Mouse (Mus musculus) naive thymus-derived CD4-positive, alpha-beta T cell, adult 5 months (primary cell): ENCODE results near the gene Gm8246. TPM values are rescaled to one million over a fixed set of nuclear protein-coding genes. Genes with fewer than 3 reads are reported as not detected.

Experiments
- polyA plus RNA-seq: library from polyadenylated mRNA; unstranded; fragments of 100-300 nt; shearing (Covaris generic); gene quantifications from one replicate; pipeline ENCODE4 v1.2.1, GENCODE M21; 2017

Gm8246 gene
- not detected for polyA plus RNA-seq

GRCm38 (mm10) chr14:5477730-5478129 lies at the start of gene Gm8246:
Gm8246 (minus strand) TSS chr14:5477830.

GRCm38 (mm10) chr14:5501374-5501773 lies 23.7 kb upstream of the Gm8246 start, which contains the start of gene Gm3488:
Gm3488 (plus strand) TSS chr14:5501674.

DNA sequence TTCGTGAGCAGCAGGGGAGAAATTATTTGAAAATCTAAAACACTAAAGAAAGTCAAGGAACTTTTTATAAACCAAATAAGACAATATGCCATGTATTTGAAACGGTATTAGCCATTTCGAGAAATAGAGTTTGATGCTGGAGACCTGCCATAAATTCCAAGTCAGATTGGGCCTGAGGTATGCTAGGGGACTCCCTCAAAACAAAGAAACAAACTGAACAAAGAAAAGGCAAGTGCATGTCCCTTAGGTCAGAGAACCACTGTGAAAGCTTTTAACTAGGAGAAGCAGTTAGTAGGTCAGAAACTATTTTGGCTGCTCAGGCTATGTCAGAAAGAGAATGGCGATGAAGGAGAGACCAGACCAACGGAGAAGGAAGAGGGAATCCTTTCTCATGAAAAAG lies 6.3 kb upstream of the Gm8246 start, which contains the start of gene Gm3187:
TSS of gene Gm3187 (plus strand) at position 301 of the 400 bp plus-strand sequence.

DNA sequence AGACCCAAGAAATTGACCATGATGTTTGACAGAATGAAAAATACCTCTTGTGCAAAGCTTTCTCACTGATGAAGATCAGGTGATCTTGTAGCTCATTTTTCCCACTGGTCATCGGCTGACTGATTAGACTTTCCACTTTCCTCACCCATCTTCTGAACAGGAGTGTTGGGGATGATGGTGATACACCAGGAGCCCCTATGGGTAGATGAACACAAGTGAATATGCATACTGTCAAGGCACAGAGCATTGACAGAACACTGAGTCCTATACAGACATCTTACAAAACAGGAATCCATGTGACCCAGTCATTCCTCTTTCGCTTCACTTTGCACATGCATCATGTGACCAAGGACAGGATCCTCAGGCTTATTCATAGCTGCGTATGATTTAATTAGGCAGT lies 22.3 kb downstream of the Gm8246 start, which contains the start of gene Gm3194:
TSS of gene Gm3194 (minus strand) at position 101 of the 400 bp plus-strand sequence.

Other genes starting within 250 kb of the Gm8246 start
- not detected for gene Gm3526, start 217.2 kb downstream of the Gm8246 start, polyA plus RNA-seq
- not detected for gene Gm3542, start 142.9 kb downstream of the Gm8246 start, polyA plus RNA-seq
- not detected for gene Gm3500, start 88.8 kb downstream of the Gm8246 start, polyA plus RNA-seq
- gene Gm3194, start 22.4 kb downstream of the Gm8246 start, polyA plus RNA-seq: not detected
- not detected for gene Gm3187, start 6.4 kb upstream of the Gm8246 start, polyA plus RNA-seq
- gene Gm3488, start 23.8 kb upstream of the Gm8246 start, polyA plus RNA-seq: not detected
- 0.25 TPM for gene Gm3532, start 60.7 kb upstream of the Gm8246 start, polyA plus RNA-seq
- not detected for gene Gm8265, start 155.2 kb upstream of the Gm8246 start, polyA plus RNA-seq
- gene Gm9603, start 209.6 kb upstream of the Gm8246 start, polyA plus RNA-seq: not detected